Mouse (Mus musculus) adipocyte (in vitro differentiated cells): Measurements from ENCODE around the gene Thsd7a.

Experiments used
- DNase-seq: peaks from one replicate; pipeline ENCODE4 v3.0.0-alpha.2; 2016; ENCODE audit warnings: low spot score

Gene Thsd7a

GRCm38 (mm10) chr6:12649633-12650032 is 99.6 kb downstream of the Thsd7a start:
- DNase-seq = no peak

- no peak for DNase-seq
Observed at GRCm38 (mm10) chr6:12628637-12629246, 120.5 kb downstream of the Thsd7a start.

- DNase-seq = no peak
Observed at GRCm38 (mm10) chr6:12606638-12607246, 142.5 kb downstream of the Thsd7a start.

GRCm38 (mm10) chr6:12602927-12603326 is 146.3 kb downstream of the Thsd7a start:
- no peak for DNase-seq

GRCm38 (mm10) chr6:12602161-12602560 is 147.0 kb downstream of the Thsd7a start:
- no peak for DNase-seq

GRCm38 (mm10) chr6:12584456-12584855 is 164.8 kb downstream of the Thsd7a start:
- no peak for DNase-seq

GRCm38 (mm10) chr6:12581143-12581542 is 168.1 kb downstream of the Thsd7a start:
- DNase-seq = no peak

GRCm38 (mm10) chr6:12575619-12576216 is 173.5 kb downstream of the Thsd7a start:
- no peak for DNase-seq

GRCm38 (mm10) chr6:12572202-12572601 is 177.0 kb downstream of the Thsd7a start:
- DNase-seq = no peak

- no peak for DNase-seq
Observed at GRCm38 (mm10) chr6:12565136-12565535, 184.1 kb downstream of the Thsd7a start.

GRCm38 (mm10) chr6:12562336-12562735 is 186.9 kb downstream of the Thsd7a start:
- peak; percentile 65 for DNase-seq

GRCm38 (mm10) chr6:12560500-12560899 is 188.7 kb downstream of the Thsd7a start:
- DNase-seq = peak; percentile 18

- no peak for DNase-seq
Observed at GRCm38 (mm10) chr6:12555114-12556099, 193.8 kb downstream of the Thsd7a start.

- no peak for DNase-seq
Observed at GRCm38 (mm10) chr6:12551176-12551575, 198.0 kb downstream of the Thsd7a start.

GRCm38 (mm10) chr6:12550054-12550655 is 199.1 kb downstream of the Thsd7a start:
- DNase-seq = peak; percentile 39

- DNase-seq = peak; percentile 46
Observed at GRCm38 (mm10) chr6:12544096-12544495, 205.1 kb downstream of the Thsd7a start.

- DNase-seq = no peak
Observed at GRCm38 (mm10) chr6:12542496-12542895, 206.7 kb downstream of the Thsd7a start.

- no peak for DNase-seq
Observed at GRCm38 (mm10) chr6:12519121-12519520, 230.1 kb downstream of the Thsd7a start.

GRCm38 (mm10) chr6:12518283-12518903 is 230.8 kb downstream of the Thsd7a start:
- DNase-seq = no peak

GRCm38 (mm10) chr6:12517726-12518125 is 231.5 kb downstream of the Thsd7a start:
- no peak for DNase-seq

- peak; percentile 68 for DNase-seq
Observed at GRCm38 (mm10) chr6:12506877-12507276, 242.3 kb downstream of the Thsd7a start.
